Mouse (Mus musculus): ENCODE data around the gene Gm21190. TPM values are rescaled to one million over a fixed set of nuclear protein-coding genes. Genes with fewer than 3 reads are reported as not detected.
"Not testable (repeated sequence)": the region's sequence is repeated elsewhere in the genome, so short reads cannot be mapped to it uniquely, and the experiment has no call there.

Gm21190 gene
- polyA plus RNA-seq, 1 experiment from 2014 or later, result not detected

DNA sequence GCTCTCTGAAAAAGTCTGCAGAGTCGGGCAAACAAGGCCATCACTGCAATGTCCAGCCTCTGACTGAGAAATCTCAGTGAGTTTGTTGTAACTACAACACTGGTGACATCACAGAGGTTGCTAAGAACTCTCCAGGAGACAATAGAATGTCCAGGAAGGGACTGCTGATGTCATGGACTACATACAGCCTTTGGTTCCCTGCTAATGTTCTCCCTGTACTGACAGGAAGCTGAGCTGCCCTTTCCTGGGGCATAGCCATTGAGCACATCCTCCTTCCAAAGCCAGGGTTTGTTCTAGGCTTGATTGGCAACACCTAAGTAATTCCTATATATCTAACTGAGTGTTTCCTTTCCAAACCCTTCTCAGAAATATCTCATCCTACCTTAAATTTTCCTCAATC lies 52.6 kb downstream of the Gm21190 start, which contains the start of gene Gm21149:
Gm21149 (minus strand) TSS at position 101 of the 400 bp plus-strand sequence.
- not testable (repeated sequence) for H3K36me3 ChIP-seq (replicated peaks); H3K4me3 ChIP-seq; H3K4me1 ChIP-seq; DNase-seq (ENCODE audit: extremely low spot score, low spot score); H3K27ac ChIP-seq; H3K27me3 ChIP-seq (ENCODE audit: poor library complexity, severe bottlenecking)
- H3K9me3 ChIP-seq, result peaks cover 46% of the 10 kb centered on the region
- 78% methylated on average over 1 of the region's 1 CpGs for WGBS

Other genes with a start within 250 kb of the Gm21190 start
- not detected in 2 replicates for gene Gm21149, start 52.7 kb downstream of the Gm21190 start, polyA plus RNA-seq (2016; fragmentation: Nextera tagmentation; extraction: Ambion mirVana)
- not detected in 2 replicates for gene Gm21083, start 48.1 kb upstream of the Gm21190 start, polyA plus RNA-seq (2016; fragmentation: Nextera tagmentation; extraction: Ambion mirVana)
- gene Speer4d, start 89.8 kb upstream of the Gm21190 start, polyA plus RNA-seq (2016; fragmentation: Nextera tagmentation; extraction: Ambion mirVana), result not detected in 2 replicates
- not detected in 2 replicates for gene 4930572O03Rik, start 127.8 kb upstream of the Gm21190 start, polyA plus RNA-seq (2016; fragmentation: Nextera tagmentation; extraction: Ambion mirVana)
- not detected in 2 replicates for gene Speer4c, start 185.0 kb upstream of the Gm21190 start, polyA plus RNA-seq (2016; fragmentation: Nextera tagmentation; extraction: Ambion mirVana)